ENCODE assay signal across 8 mouse cellular contexts in genomic region chr1:180777289-180777659, GRCm38 (mm10). TPM values are rescaled to one million over a fixed set of nuclear protein-coding genes. Genes with fewer than 3 reads are reported as not detected.
DNase-seq lines count a peak whose midpoint lies in the region; ATAC-seq and TF ChIP-seq lines count a peak whose summit lies in the region.

No protein-coding gene starts in this region.

- WGBS in cerebellum, adult 2 months, result 14% methylated on average over 10 of the region's 10 CpGs
- WGBS in thymus, adult 2 months, result 2% methylated on average over 10 of the region's 10 CpGs
- 4% methylated on average over 10 of the region's 10 CpGs for WGBS in liver, embryonic 15.5 days (ENCODE audit: insufficient replicate concordance)

- H3K27ac ChIP-seq in cerebellum, adult 2 months (ENCODE audit: insufficient read depth, low read length), result peak overlapping the region; percentile 92
- peak overlapping the region; percentile 43; the same call in 1 of the 2 replicates for H3K27ac ChIP-seq in thymus, adult 2 months (ENCODE audit: control insufficient read depth, insufficient read depth, low read length)
- H3K27ac ChIP-seq in liver, embryonic 15.5 days (replicated peaks), result peak overlapping the region; percentile 86

- no peak for TF ChIP-seq CTCF in cerebellum, adult 2 months (IDR thresholded peaks at IDR 0.05; ENCODE audit: borderline replicate concordance, insufficient read depth, low read depth, low read length)
- no peak for TF ChIP-seq CTCF in thymus, adult 2 months (IDR thresholded peaks at IDR 0.05; ENCODE audit: borderline replicate concordance, control insufficient read depth, extremely low read depth, insufficient read depth, low read length, poor library complexity)

- no peaks in the 10 kb centered on the region for H3K36me3 ChIP-seq in thymus, adult 2 months (ENCODE audit: control insufficient read depth, insufficient read depth, low read length)
- no peaks in the 10 kb centered on the region for H3K36me3 ChIP-seq in liver, embryonic 15.5 days (replicated peaks)

- H3K4me2 ChIP-seq in liver, embryonic 15.5 days, result peak overlapping the region; percentile 99

- H3K9me3 ChIP-seq in liver, embryonic 15.5 days (replicated peaks), result no peaks in the 10 kb centered on the region; the same call in 1 of the 2 replicates

- TF ChIP-seq POLR2A in cerebellum, adult 2 months (IDR thresholded peaks at IDR 0.05; ENCODE audit: borderline replicate concordance, insufficient read depth, low read length), result no peak
- 0 out of 2 replicates have a peak, but pooled peaks have one; percentile 27 for TF ChIP-seq POLR2A in thymus, adult 2 months (IDR thresholded peaks at IDR 0.05; ENCODE audit: control insufficient read depth, extremely low read depth, insufficient read depth, low read length, poor library complexity)

- ATAC-seq in liver, embryonic 15.5 days (ENCODE audit: insufficient read depth), result no peak

- peaks cover 19% of the 10 kb centered on the region for H3K4me1 ChIP-seq in cerebellum, adult 2 months (ENCODE audit: control insufficient read depth, insufficient read depth, low read length)
- peaks cover 26% of the 10 kb centered on the region for H3K4me1 ChIP-seq in thymus, adult 2 months (replicated peaks; ENCODE audit: control insufficient read depth, insufficient read depth, low read length)
- H3K4me1 ChIP-seq in liver, embryonic 15.5 days (replicated peaks), result peaks cover 26% of the 10 kb centered on the region

- H3K4me3 ChIP-seq in cerebellum, adult 2 months (replicated peaks; ENCODE audit: insufficient read depth, low read depth, low read length), result peak overlapping the region; percentile 76
- H3K4me3 ChIP-seq in thymus, adult 2 months (ENCODE audit: control insufficient read depth, insufficient read depth, low read length), result peak overlapping the region; percentile 65
- peak overlapping the region; percentile 70 for H3K4me3 ChIP-seq in liver, embryonic 15.5 days (replicated peaks)

- H3K9ac ChIP-seq in liver, embryonic 15.5 days, result peak overlapping the region; percentile 74

- H3K27me3 ChIP-seq in cerebellum, adult 2 months (ENCODE audit: control insufficient read depth, insufficient read depth, low read length), result no peaks in the 10 kb centered on the region
- H3K27me3 ChIP-seq in thymus, adult 2 months (ENCODE audit: control insufficient read depth, insufficient read depth, low read length), result no peaks in the 10 kb centered on the region
- H3K27me3 ChIP-seq in liver, embryonic 15.5 days, result peaks cover 15% of the 10 kb centered on the region

- DNase-seq in cerebellum, adult 2 months, result no peak
- no peak for DNase-seq in cerebellum, adult 9-11 months
- DNase-seq in thymus, adult 2 months, result no peak
- no peak for DNase-seq in thymus, postnatal 14 days
- DNase-seq in embryo, embryonic 10.5 days (ENCODE audit: low spot score), result no peak
- DNase-seq in right cerebral cortex, adult 18-20 months, result no peak
- no peak for DNase-seq in testis, postnatal 10 days (ENCODE audit: low spot score)

RNA-seq across cellular contexts. Expression of gene H3f3a, which starts 36.5 kb away (rescaled TPM):
- polyA plus RNA-seq in cerebellum, adult 2 months (2012; rRNA removed), result 463 and 518 TPM in 2 replicates
- polyA plus RNA-seq in thymus, adult 2 months (2012; rRNA removed), result 750 and 796 TPM in 2 replicates
- polyA plus RNA-seq in liver, embryonic 15.5 days (2015; fragmentation: Nextera tagmentation; extraction: Ambion mirVana), result 2,115 and 2,296 TPM in 2 replicates

RNA-seq across cellular contexts. Expression of gene Acbd3, which starts 51.4 kb away (rescaled TPM):
- polyA plus RNA-seq in cerebellum, adult 2 months (2012; rRNA removed), result 27.2 and 28.1 TPM in 2 replicates
- polyA plus RNA-seq in thymus, adult 2 months (2012; rRNA removed), result 14.8 and 16.7 TPM in 2 replicates
- 7.6 and 8.3 TPM in 2 replicates for polyA plus RNA-seq in liver, embryonic 15.5 days (2015; fragmentation: Nextera tagmentation; extraction: Ambion mirVana)
